ENCODE assay signal across 8 mouse cellular contexts in the genomic region with DNA sequence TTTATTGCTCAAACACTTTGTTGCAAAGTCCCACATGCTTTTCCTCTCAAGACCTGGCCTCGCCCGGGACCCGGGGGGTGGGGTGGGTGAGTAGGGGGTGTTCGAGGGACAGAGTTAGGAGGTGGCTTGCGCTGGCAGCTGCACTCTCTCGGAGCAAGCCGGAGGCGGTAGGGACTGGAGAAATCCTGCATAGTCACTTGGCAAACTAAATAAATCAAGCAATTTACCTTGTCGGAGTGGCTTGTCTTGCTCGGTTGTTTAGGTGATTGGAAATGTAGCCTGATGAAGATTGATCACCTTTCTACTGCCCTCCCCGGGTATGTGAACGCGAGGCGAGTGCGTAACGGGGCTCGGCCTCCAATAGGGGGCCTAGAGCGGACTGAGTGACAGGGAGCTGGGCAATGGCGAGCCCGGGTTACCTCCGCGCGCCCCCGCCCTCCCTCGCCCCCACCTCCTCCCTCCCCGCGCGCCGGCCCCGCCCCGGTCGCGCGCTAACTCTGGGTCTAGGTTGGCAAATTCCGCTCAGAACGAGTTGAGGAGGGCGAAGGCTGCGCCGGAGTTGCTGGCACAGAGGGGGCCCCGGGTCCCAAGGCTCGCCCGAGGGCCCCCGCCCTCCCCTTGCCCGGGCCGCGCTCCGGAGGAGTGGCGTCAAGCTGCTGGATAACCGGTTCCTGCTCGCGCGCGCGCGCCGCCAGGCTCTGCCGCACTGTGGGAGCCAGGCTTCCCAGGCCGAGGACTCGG. TPM values are rescaled to one million over a fixed set of nuclear protein-coding genes. Genes with fewer than 3 reads are reported as not detected.
DNase-seq lines count a peak whose midpoint lies in the region; ATAC-seq lines count a peak whose summit lies in the region.

No protein-coding gene starts in this region.

- H3K4me2 ChIP-seq in intestine, embryonic 16.5 days (ENCODE audit: low read depth, low read length): peak overlapping the region; percentile 90
- H3K4me2 ChIP-seq in liver, embryonic 11.5 days: peak overlapping the region; percentile 95
- H3K4me2 ChIP-seq in neural tube, embryonic 13.5 days: peak overlapping the region; percentile 57

- WGBS in intestine, embryonic 16.5 days: under 1% methylated on average over 56 of the region's 59 CpGs
- WGBS in liver, embryonic 11.5 days: under 1% methylated on average over 47 of the region's 59 CpGs
- WGBS in neural tube, embryonic 13.5 days: under 1% methylated on average over 45 of the region's 59 CpGs

- peak overlapping the region; percentile 25; the same call in 1 of the 2 replicates for H3K9ac ChIP-seq in intestine, embryonic 16.5 days (ENCODE audit: low read depth, low read length)
- H3K9ac ChIP-seq in liver, embryonic 11.5 days (ENCODE audit: low read depth, low read length): no peak overlapping the region
- 0 out of 2 replicates have a peak overlapping the region, but pooled peaks have one; percentile 22 for H3K9ac ChIP-seq in neural tube, embryonic 13.5 days

- H3K27me3 ChIP-seq in intestine, embryonic 16.5 days (replicated peaks; ENCODE audit: control insufficient read depth, insufficient read depth, low read length): peaks cover 79% of the 10 kb centered on the region
- H3K27me3 ChIP-seq in liver, embryonic 11.5 days (replicated peaks; ENCODE audit: control insufficient read depth, insufficient read depth, low read length): peaks cover 99% of the 10 kb centered on the region
- H3K27me3 ChIP-seq in neural tube, embryonic 13.5 days: peaks cover 100% of the 10 kb centered on the region

- no peaks in the 10 kb centered on the region; the same call in 1 of the 2 replicates for H3K9me3 ChIP-seq in intestine, embryonic 16.5 days (ENCODE audit: control insufficient read depth, low read length)
- H3K9me3 ChIP-seq in liver, embryonic 11.5 days (ENCODE audit: control insufficient read depth, low read length): no peaks in the 10 kb centered on the region
- H3K9me3 ChIP-seq in neural tube, embryonic 13.5 days: no peaks in the 10 kb centered on the region

- intact Hi-C loops in heart, postnatal 25 days (cut with DNase I): loop anchor here (2.0 kb wide), 1 partner anchor 13 kb away; no protein-coding TSS in a partner anchor

- DNase-seq in heart, adult 18-20 months: peak; percentile 22 to 47
- no peak for DNase-seq in heart, postnatal 25 days (ENCODE audit: low spot score)
- DNase-seq in brain, adult 2 months (ENCODE audit: low read depth, low spot score): peak; percentile 48
- peak; percentile 36 to 65 for DNase-seq in frontal cortex, postnatal 10 days (ENCODE audit: low spot score in 2 of 2)
- peak; percentile 77 for DNase-seq in liver, embryonic 11.5 days (ENCODE audit: low spot score)
- no peak for DNase-seq in thymus, adult 18-20 months

- no peak overlapping the region for H3K27ac ChIP-seq in intestine, embryonic 16.5 days (ENCODE audit: low read length)
- H3K27ac ChIP-seq in liver, embryonic 11.5 days (ENCODE audit: low read depth, low read length): no peak overlapping the region; the same call in 1 of the 2 replicates
- H3K27ac ChIP-seq in neural tube, embryonic 13.5 days (replicated peaks): no peak overlapping the region

- H3K4me3 ChIP-seq in intestine, embryonic 16.5 days (ENCODE audit: low read length): peak overlapping the region; percentile 52
- H3K4me3 ChIP-seq in liver, embryonic 11.5 days (ENCODE audit: low read depth, low read length): peak overlapping the region; percentile 61
- peak overlapping the region; percentile 36 for H3K4me3 ChIP-seq in neural tube, embryonic 13.5 days

- ATAC-seq in intestine, embryonic 16.5 days: peak; percentile 78
- peak; percentile 76 for ATAC-seq in liver, embryonic 11.5 days (replicated peaks; ENCODE audit: low FRiP score)
- peak; percentile 38 for ATAC-seq in neural tube, embryonic 13.5 days (ENCODE audit: low read depth)

- H3K36me3 ChIP-seq in intestine, embryonic 16.5 days (ENCODE audit: control insufficient read depth, insufficient read depth, low read length): no peaks in the 10 kb centered on the region
- H3K36me3 ChIP-seq in liver, embryonic 11.5 days (ENCODE audit: control insufficient read depth, insufficient read depth, low read length): no peaks in the 10 kb centered on the region
- H3K36me3 ChIP-seq in neural tube, embryonic 13.5 days: no peaks in the 10 kb centered on the region

- H3K4me1 ChIP-seq in intestine, embryonic 16.5 days (ENCODE audit: control insufficient read depth, insufficient read depth, low read length): peaks cover 24% of the 10 kb centered on the region
- H3K4me1 ChIP-seq in liver, embryonic 11.5 days (replicated peaks; ENCODE audit: control insufficient read depth, insufficient read depth, low read length): peaks cover 9% of the 10 kb centered on the region
- H3K4me1 ChIP-seq in neural tube, embryonic 13.5 days (replicated peaks): peaks cover 42% of the 10 kb centered on the region

RNA-seq across cellular contexts. Expression of a gene that starts 1.2 kb away (rescaled TPM):
- total RNA-seq in heart, adult 18-20 months (2021): under 1 TPM in 1 of 2 experiments, not detected in 1; 0.23 TPM
- total RNA-seq in heart, postnatal 25 days (2021): not detected
- not detected in 2 replicates for polyA plus RNA-seq in intestine, embryonic 16.5 days (2015; fragmentation: Nextera tagmentation; extraction: Ambion mirVana)
- polyA plus RNA-seq in liver, embryonic 11.5 days (2014; fragmentation: Nextera tagmentation; extraction: Ambion mirVana): 0.08 TPM in 1 of 2 replicates, not detected in the other
- not detected in 2 replicates for polyA plus RNA-seq in neural tube, embryonic 13.5 days (2015; fragmentation: Nextera tagmentation; extraction: Ambion mirVana)

Comparison
In these comparisons a context has a peak if more than half of its experiments do, and no peak if none do; other contexts are left out.
1. DNase-seq: peak in heart, adult 18-20 months (2 of 2), brain, adult 2 months (single experiment), frontal cortex, postnatal 10 days (2 of 2) and liver, embryonic 11.5 days (single experiment); none in heart, postnatal 25 days (single experiment) and thymus, adult 18-20 months (0 of 2).
2. Peak in every context shown above with its lines, with median percentiles within 50 percentile points of each other: ATAC-seq, H3K4me2 ChIP-seq and H3K4me3 ChIP-seq.